Mouse (Mus musculus) lung, adult 2 months (tissue): ENCODE data around the gene Chuk. TPM values are rescaled to one million over a fixed set of nuclear protein-coding genes. Genes with fewer than 3 reads are reported as not detected.

Experiments used
- DNase-seq: peaks from one replicate; pipeline ENCODE4 v3.0.0; 2022
- H3K4me1 ChIP-seq: fragments of 200-500 bp; 2 replicates; pipeline ENCODE4 v1.6.1; 2011; ENCODE audit warnings: low read length; ENCODE audit not compliant: control insufficient read depth, insufficient read depth
- H3K4me3 ChIP-seq: fragments of 200-500 bp; replicated peaks from 2 replicates; pipeline ENCODE3; 2011; ENCODE audit warnings: low read depth, mild to moderate bottlenecking, control low read depth, low read length; ENCODE audit errors: extremely low read depth
- CTCF ChIP-seq: fragments of 200-500 bp; IDR thresholded peaks from 2 replicates; pipeline ENCODE4 v1.5.1; 2011; ENCODE audit warnings: mild to moderate bottlenecking, low read length, control low read depth; ENCODE audit not compliant: insufficient read depth
- POLR2A ChIP-seq: fragments of 200-500 bp; IDR thresholded peaks from 2 replicates; pipeline ENCODE4 v1.6.1; 2011; ENCODE audit warnings: low read depth, mild to moderate bottlenecking, control low read depth, low read length, borderline replicate concordance; ENCODE audit errors: extremely low read depth
- WGBS: fragments of 180-500 bp; shearing (Covaris S2); methylation state at CpG from one replicate; pipeline ENCODE4 v1.1.7; 2018; 5-methylcytosine and 5-hydroxymethylcytosine counted together
- polyA plus RNA-seq: library from polyadenylated mRNA; depleted of rRNA; stranded (reverse); fragments of >200 nt; gene quantifications from 2 replicates; pipeline ENCODE4 v1.2.3, GENCODE M21; 2012; rRNA removed

Chuk gene
- polyA plus RNA-seq, 1 experiment, result 16.1 TPM

- WGBS, result 48% methylated on average over 3 of the region's 3 CpGs
- Histone ChIP-seq H3K4me3 (no peak overlapping the region), H3K4me1 (no peaks in the 10 kb centered on the region)
- DNase-seq, result no peak
- no peak for TF ChIP-seq POLR2A
- no peak for TF ChIP-seq CTCF
Measured at GRCm38 (mm10) chr19:44049282-44049681, 58.0 kb downstream of the Chuk start.

GRCm38 (mm10) chr19:44045847-44046246 is 61.4 kb downstream of the Chuk start:
- H3K4me1 ChIP-seq, result no peaks in the 10 kb centered on the region
- WGBS, result 67% methylated on average over 3 of the region's 3 CpGs

GRCm38 (mm10) chr19:44042121-44042520 is 65.2 kb downstream of the Chuk start:
- WGBS, result 70% methylated on average over 5 of the region's 5 CpGs
- TF ChIP-seq CTCF (no peak), POLR2A (no peak)

More at GRCm38 (mm10) chr19:44045847-44046246, 61.4 kb downstream of the Chuk start:
- no peak for DNase-seq
- H3K4me3 ChIP-seq, result no peak overlapping the region
- no peak for TF ChIP-seq CTCF
- no peak for TF ChIP-seq POLR2A

GRCm38 (mm10) chr19:44033396-44033795 is 73.9 kb downstream of the Chuk start:
- DNase-seq, result no peak
- 94% methylated on average over 5 of the region's 5 CpGs for WGBS
- Histone ChIP-seq H3K4me3 (no peak overlapping the region), H3K4me1 (no peaks in the 10 kb centered on the region)
- TF ChIP-seq CTCF (no peak), POLR2A (no peak)

More at GRCm38 (mm10) chr19:44042121-44042520, 65.2 kb downstream of the Chuk start:
- Histone ChIP-seq H3K4me3 (no peak overlapping the region), H3K4me1 (no peaks in the 10 kb centered on the region)
- DNase-seq, result no peak

- Histone ChIP-seq H3K4me3 (no peak overlapping the region), H3K4me1 (no peaks in the 10 kb centered on the region)
- no peak for DNase-seq
- TF ChIP-seq CTCF (no peak), POLR2A (no peak)
- WGBS, result 76% methylated on average over 11 of the region's 11 CpGs
Measured at GRCm38 (mm10) chr19:44032046-44032744, 75.1 kb downstream of the Chuk start.

GRCm38 (mm10) chr19:44030024-44030423 is 77.3 kb downstream of the Chuk start:
- H3K4me3 ChIP-seq, result no peak overlapping the region
- no peaks in the 10 kb centered on the region for H3K4me1 ChIP-seq
- TF ChIP-seq CTCF (no peak), POLR2A (no peak)
- DNase-seq, result no peak
- WGBS, result 85% methylated on average over 5 of the region's 5 CpGs

- TF ChIP-seq CTCF, result no peak
- no peak for TF ChIP-seq POLR2A
- H3K4me1 ChIP-seq, result no peaks in the 10 kb centered on the region
- 81% methylated on average over 6 of the region's 8 CpGs for WGBS
- DNase-seq, result no peak
- H3K4me3 ChIP-seq, result no peak within 1 kb of the TSS
Measured at GRCm38 (mm10) chr19:44028972-44029371, 78.3 kb downstream of the Chuk start, which contains the start of gene Cyp2c23. TSS of gene Cyp2c23 (minus strand) at chr19:44029208.

GRCm38 (mm10) chr19:44026956-44027530 is 80.2 kb downstream of the Chuk start:
- 66% methylated on average over 8 of the region's 8 CpGs for WGBS
- no peaks in the 10 kb centered on the region for H3K4me1 ChIP-seq
- no peak for DNase-seq
- no peak overlapping the region for H3K4me3 ChIP-seq
- TF ChIP-seq CTCF (no peak), POLR2A (no peak)

- no peak for DNase-seq
- H3K4me3 ChIP-seq, result no peak overlapping the region
- WGBS, result 78% methylated on average over 13 of the region's 13 CpGs
- TF ChIP-seq CTCF, result no peak
- no peak for TF ChIP-seq POLR2A
- 0 out of 2 replicates have a peak, but pooled peaks cover 3% of the 10 kb centered on the region for H3K4me1 ChIP-seq
Measured at GRCm38 (mm10) chr19:44024921-44025585, 82.2 kb downstream of the Chuk start.

Other genes with a start within 250 kb of the Chuk start
- 17.1 and 18.6 TPM in 2 replicates for gene Dnmbp, start 167.3 kb downstream of the Chuk start, polyA plus RNA-seq
- gene Cpn1, start 120.9 kb downstream of the Chuk start, polyA plus RNA-seq, result 4.3 and 5.0 TPM in 2 replicates
- gene Cyp2c23, start 78.3 kb downstream of the Chuk start, polyA plus RNA-seq, result 0.53 and 0.65 TPM in 2 replicates
- 6.5 and 7.0 TPM in 2 replicates for gene Erlin1, start 37.7 kb downstream of the Chuk start, polyA plus RNA-seq
- gene Cwf19l1, start 28.4 kb upstream of the Chuk start, polyA plus RNA-seq, result 3.6 and 7.5 TPM in 2 replicates
- 15.5 and 19.7 TPM in 2 replicates for gene Bloc1s2, start 39.0 kb upstream of the Chuk start, polyA plus RNA-seq
- gene Pkd2l1, start 85.0 kb upstream of the Chuk start, polyA plus RNA-seq, result 0.03 and 0.06 TPM in 2 replicates
- gene Scd3, start 95.8 kb upstream of the Chuk start, polyA plus RNA-seq, result 0.14 TPM in 1 of 2 replicates, not detected in the other
- 289 and 384 TPM in 2 replicates for gene Scd2, start 186.2 kb upstream of the Chuk start, polyA plus RNA-seq
- 0.46 and 0.97 TPM in 2 replicates for gene Scd4, start 225.6 kb upstream of the Chuk start, polyA plus RNA-seq